Comparison of ENCODE assay signal across 15 mouse cellular contexts in genomic region chr2:4428407-4428855, GRCm38 (mm10).
DNase-seq lines count a peak whose midpoint lies in the region; ATAC-seq and TF ChIP-seq lines count a peak whose summit lies in the region.
"Had no signal": no experiment of that assay in that cellular context is flagged by ENCODE, and none has a peak within 500 bp of the region (broad histone marks: within the 10 kb centered on the region; RNA-seq: fewer than 3 reads in every experiment).

No protein-coding gene starts in this region.

- peaks cover 3% of the 10 kb centered on the region; the same call in 1 of the 2 replicates for H3K79me2 ChIP-seq in heart, adult 2 months (replicated peaks; ENCODE audit: control insufficient read depth, insufficient read depth, low read length)

- no peak for TF ChIP-seq CTCF in heart, adult 2 months (IDR thresholded peaks at IDR 0.05)

- WGBS in heart, adult 2 months, result 27% methylated on average over 7 of the region's 7 CpGs
- 56% methylated on average over 7 of the region's 7 CpGs for WGBS in heart, embryonic 12.5 days

- no peak for TF ChIP-seq EP300 in heart, adult 2 months (IDR thresholded peaks at IDR 0.05; ENCODE audit: insufficient read depth, low read depth, low read length)

- no peaks in the 10 kb centered on the region for H3K9me3 ChIP-seq in heart, embryonic 12.5 days (replicated peaks)
- H3K9me3 ChIP-seq: hindbrain, embryonic 15.5 days; limb, embryonic 15.5 days; neural tube, embryonic 12.5 days; stomach, embryonic 15.5 days had no signal

- no peaks in the 10 kb centered on the region for H3K27me3 ChIP-seq in heart, adult 2 months (ENCODE audit: control insufficient read depth, insufficient read depth, low read length)
- H3K27me3 ChIP-seq in heart, embryonic 12.5 days (replicated peaks), result no peaks in the 10 kb centered on the region
- H3K27me3 ChIP-seq: CH12.LX; hindbrain, embryonic 15.5 days; limb, embryonic 15.5 days; neural tube, embryonic 12.5 days; stomach, embryonic 15.5 days had no signal

- H3K36me3 ChIP-seq in heart, adult 2 months (ENCODE audit: control insufficient read depth, insufficient read depth, low read length), result peaks cover 4% of the 10 kb centered on the region
- no peaks in the 10 kb centered on the region for H3K36me3 ChIP-seq in heart, embryonic 12.5 days
- H3K36me3 ChIP-seq: hindbrain, embryonic 15.5 days; limb, embryonic 15.5 days; stomach, embryonic 15.5 days had no signal

- peak overlapping the region; percentile 4; the same call in 1 of the 2 replicates for H3K4me3 ChIP-seq in heart, adult 2 months
- no peak overlapping the region for H3K4me3 ChIP-seq in heart, embryonic 12.5 days
- H3K4me3 ChIP-seq: hindbrain, embryonic 15.5 days; limb, embryonic 15.5 days; neural tube, embryonic 12.5 days; stomach, embryonic 15.5 days had no signal

- no peak for DNase-seq in heart, adult 2 months
- DNase-seq in kidney, postnatal 14 days, result peak; percentile 9
- DNase-seq in kidney, postnatal 10 days, result no peak
- peak; percentile 41 to 48 for DNase-seq in right cerebral cortex, postnatal 10 days (ENCODE audit: low spot score in 2 of 2)
- DNase-seq in right cerebral cortex, postnatal 25 days, result no peak
- peak; percentile 23 for DNase-seq in skeletal muscle tissue, adult 2 months (ENCODE audit: low read depth, low spot score)
- DNase-seq in adrenal gland, adult 8-10 months, result no peak
- DNase-seq: cerebellum, adult 8-10 months; right cerebral cortex, postnatal 14 days had no signal

- H3K4me2 ChIP-seq in heart, embryonic 12.5 days, result no peak overlapping the region
- H3K4me2 ChIP-seq: hindbrain, embryonic 15.5 days; limb, embryonic 15.5 days; neural tube, embryonic 12.5 days; stomach, embryonic 15.5 days had no signal

- no peak overlapping the region for H3K9ac ChIP-seq in heart, adult 2 months (ENCODE audit: low read depth, low read length)
- no peak overlapping the region for H3K9ac ChIP-seq in heart, embryonic 12.5 days
- H3K9ac ChIP-seq: hindbrain, embryonic 15.5 days; limb, embryonic 15.5 days; neural tube, embryonic 12.5 days; stomach, embryonic 15.5 days had no signal

- peaks cover 7% of the 10 kb centered on the region for H3K4me1 ChIP-seq in heart, adult 2 months (ENCODE audit: control insufficient read depth, insufficient read depth, low read length)
- H3K4me1 ChIP-seq in heart, embryonic 12.5 days (replicated peaks), result peaks cover 33% of the 10 kb centered on the region
- H3K4me1 ChIP-seq: stomach, embryonic 15.5 days had no signal

- no peak for ATAC-seq in heart, embryonic 12.5 days (ENCODE audit: insufficient number of reproducible peaks, low FRiP score)

- H3K27ac ChIP-seq in heart, adult 2 months, result peak overlapping the region; percentile 50
- H3K27ac ChIP-seq in heart, embryonic 12.5 days (ENCODE audit: poor library complexity, severe bottlenecking), result no peak overlapping the region
- H3K27ac ChIP-seq: hindbrain, embryonic 15.5 days; limb, embryonic 15.5 days; neural tube, embryonic 12.5 days; stomach, embryonic 15.5 days had no signal

- TF ChIP-seq POLR2A in heart, adult 2 months (IDR thresholded peaks at IDR 0.05; ENCODE audit: insufficient read depth, low read depth, low read length), result no peak

- intact Hi-C loops in heart, adult 2 months (cut with DNase I), result no loop called here

Comparison
In these comparisons a context has a peak if more than half of its experiments do, and no peak if none do; other contexts are left out.
1. DNase-seq: peak in kidney, postnatal 14 days (single experiment), right cerebral cortex, postnatal 10 days (2 of 2) and skeletal muscle tissue, adult 2 months (single experiment); none in heart, adult 2 months (0 of 2), kidney, postnatal 10 days (single experiment), right cerebral cortex, postnatal 25 days (single experiment) and adrenal gland, adult 8-10 months (single experiment).